Mouse (Mus musculus) liver, adult (tissue): Measurements from ENCODE around the gene Fam185a.

Experiments
- GATA4 ChIP-seq: IDR thresholded peaks from 2 replicates; pipeline ENCODE4 v1.6.1; 2014; ENCODE audit warnings: mild to moderate bottlenecking, low read length; ENCODE audit not compliant: insufficient replicate concordance

The Fam185a gene

GRCm38 (mm10) chr5:21479746-21480145 is 55.0 kb downstream of the Fam185a start:
- no peak for TF ChIP-seq GATA4

GRCm38 (mm10) chr5:21481521-21481920 is 56.8 kb downstream of the Fam185a start:
- no peak for TF ChIP-seq GATA4

GRCm38 (mm10) chr5:21482446-21483222 is 57.9 kb downstream of the Fam185a start:
- no peak for TF ChIP-seq GATA4

- TF ChIP-seq GATA4: no peak
These were observed 58.5 kb downstream of the Fam185a start for GRCm38 (mm10) chr5:21483275-21483674.

- no peak for TF ChIP-seq GATA4
These were observed 60.6 kb downstream of the Fam185a start for GRCm38 (mm10) chr5:21485197-21485829.

GRCm38 (mm10) chr5:21486798-21487197 is 62.0 kb downstream of the Fam185a start:
- no peak for TF ChIP-seq GATA4

- no peak for TF ChIP-seq GATA4
These were observed 62.5 kb downstream of the Fam185a start for GRCm38 (mm10) chr5:21487306-21487705.

GRCm38 (mm10) chr5:21487716-21488115 is 63.0 kb downstream of the Fam185a start:
- no peak for TF ChIP-seq GATA4

GRCm38 (mm10) chr5:21488506-21488905 is 63.7 kb downstream of the Fam185a start:
- TF ChIP-seq GATA4: no peak

GRCm38 (mm10) chr5:21489135-21489534 is 64.4 kb downstream of the Fam185a start:
- TF ChIP-seq GATA4: no peak

- TF ChIP-seq GATA4: no peak
These were observed 66.7 kb downstream of the Fam185a start for GRCm38 (mm10) chr5:21491469-21491868.

GRCm38 (mm10) chr5:21492213-21492612 is 67.5 kb downstream of the Fam185a start:
- TF ChIP-seq GATA4: no peak

- TF ChIP-seq GATA4: no peak
These were observed 68.7 kb downstream of the Fam185a start for GRCm38 (mm10) chr5:21493294-21493999.

- no peak for TF ChIP-seq GATA4
These were observed 70.0 kb downstream of the Fam185a start for GRCm38 (mm10) chr5:21494781-21495180.

- no peak for TF ChIP-seq GATA4
These were observed 71.6 kb downstream of the Fam185a start for GRCm38 (mm10) chr5:21496321-21496720.

GRCm38 (mm10) chr5:21496881-21497280 is 72.1 kb downstream of the Fam185a start:
- TF ChIP-seq GATA4: no peak

GRCm38 (mm10) chr5:21498490-21498889 is 73.7 kb downstream of the Fam185a start:
- TF ChIP-seq GATA4: no peak

- TF ChIP-seq GATA4: no peak
These were observed 74.2 kb downstream of the Fam185a start for GRCm38 (mm10) chr5:21498925-21499324.
